Mouse (Mus musculus) natural killer cell, adult 2 months (primary cell): ENCODE measurements around the gene Gnb1.
"Not testable (repeated sequence)": the region's sequence is repeated elsewhere in the genome, so short reads cannot be mapped to it uniquely, and the experiment has no call there.

ENCODE experiments used
- DNase-seq, 2 experiments: peaks; one replicate each; pipeline ENCODE4 v3.0.0; 2022; ENCODE audit warnings: low spot score in 2 of 2

Gnb1 gene

DNA sequence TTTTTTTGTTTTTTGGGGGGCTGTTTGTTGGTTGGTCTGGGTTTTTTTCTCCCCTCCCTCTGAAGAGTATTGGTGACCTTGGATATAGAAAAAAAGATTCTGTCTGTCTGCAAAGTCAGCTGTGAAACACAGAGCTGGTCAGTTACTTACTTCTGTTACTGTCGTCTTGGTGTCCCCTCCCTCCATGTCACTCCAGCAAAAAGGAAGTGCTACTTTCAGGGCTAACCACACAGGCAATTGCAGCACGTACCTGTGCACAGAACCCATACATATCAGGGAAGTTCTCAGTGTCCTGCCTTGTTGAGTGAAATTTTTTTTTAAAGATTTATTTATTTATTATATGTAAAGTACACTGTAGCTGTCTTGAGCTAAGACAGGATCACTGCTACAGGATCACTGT lies 59.3 kb downstream of the Gnb1 start:
- peak in 1 of 2 experiments; percentile 3 for DNase-seq

DNA sequence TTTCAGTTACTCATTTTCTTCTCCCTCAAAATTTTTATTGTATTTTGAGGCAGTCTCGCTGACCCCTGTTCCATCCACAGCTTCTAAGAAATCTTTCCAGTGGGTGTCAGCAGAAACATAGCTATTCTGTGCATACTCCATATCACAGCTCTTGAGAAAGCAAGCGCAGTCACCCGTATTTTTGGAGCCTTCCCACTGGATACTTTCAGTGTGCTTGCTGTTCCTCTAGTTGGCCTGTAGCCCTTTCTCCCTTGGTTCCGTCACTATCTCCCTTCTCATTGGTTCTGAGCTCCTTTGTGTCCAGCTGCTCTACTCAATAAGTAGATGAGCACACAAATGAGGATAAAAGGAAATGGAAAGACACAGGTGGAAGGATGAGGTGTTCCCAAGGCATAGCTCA lies 59.9 kb downstream of the Gnb1 start:
- no peak for DNase-seq

DNA sequence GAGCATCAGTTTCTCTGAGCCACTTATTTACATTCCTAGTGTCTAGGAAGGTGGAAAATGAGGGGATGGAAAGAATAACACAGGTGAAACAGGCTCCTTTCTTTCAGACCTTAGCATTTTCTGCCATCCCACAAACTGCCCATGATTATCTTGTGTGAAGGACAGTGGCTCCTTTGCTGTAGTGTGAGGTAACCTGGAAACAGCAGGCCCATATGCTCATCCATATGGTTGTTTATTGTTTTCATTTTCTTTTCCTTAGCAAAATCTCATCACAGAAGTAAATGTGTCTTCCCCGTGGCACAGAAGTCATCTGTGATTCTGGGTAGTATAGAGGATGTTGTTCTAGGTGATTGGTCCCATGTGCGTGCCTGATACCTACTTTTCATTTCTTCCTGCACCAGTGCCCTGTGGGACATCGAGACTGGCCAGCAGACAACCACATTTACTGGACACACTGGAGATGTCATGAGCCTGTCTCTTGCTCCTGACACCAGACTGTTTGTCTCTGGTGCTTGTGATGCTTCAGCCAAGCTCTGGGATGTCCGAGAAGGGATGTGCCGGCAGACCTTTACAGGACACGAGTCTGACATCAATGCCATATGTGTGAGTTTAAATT lies 61.9 kb downstream of the Gnb1 start:
- no peak for DNase-seq

DNA sequence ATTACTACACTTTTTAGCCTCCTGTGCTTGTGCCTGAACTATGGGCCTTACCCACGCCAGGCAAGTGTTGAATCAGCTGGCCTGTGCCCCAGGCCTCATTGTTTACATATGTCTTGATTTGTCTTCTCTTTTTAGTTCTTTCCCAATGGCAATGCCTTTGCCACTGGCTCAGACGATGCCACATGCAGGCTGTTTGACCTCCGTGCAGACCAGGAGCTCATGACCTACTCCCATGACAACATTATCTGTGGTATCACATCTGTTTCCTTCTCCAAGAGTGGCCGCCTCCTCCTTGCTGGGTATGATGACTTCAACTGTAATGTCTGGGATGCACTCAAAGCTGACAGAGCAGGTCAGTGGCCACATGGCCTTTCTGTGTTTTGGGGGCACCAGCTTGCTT lies 63.7 kb downstream of the Gnb1 start:
- DNase-seq = no peak

DNA sequence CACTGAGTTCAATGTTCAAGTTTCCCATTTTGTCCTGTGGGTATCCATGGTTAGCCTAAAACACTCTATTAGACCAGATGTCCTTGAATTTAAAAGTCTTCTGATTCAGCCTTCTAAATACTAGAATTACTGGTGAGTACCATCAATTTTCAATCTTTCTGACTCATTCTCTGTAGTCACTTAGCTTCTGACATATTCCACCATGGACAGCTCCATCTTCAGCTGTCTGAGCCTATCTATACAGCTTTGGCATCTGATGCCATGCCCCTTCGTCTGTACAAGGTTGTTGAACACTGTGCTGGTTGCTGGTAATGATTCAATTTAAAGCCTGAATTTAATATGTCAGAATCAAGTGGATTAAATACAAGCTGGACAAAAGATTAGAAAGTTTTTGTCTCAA lies 64.3 kb downstream of the Gnb1 start:
- DNase-seq = no peak

DNA sequence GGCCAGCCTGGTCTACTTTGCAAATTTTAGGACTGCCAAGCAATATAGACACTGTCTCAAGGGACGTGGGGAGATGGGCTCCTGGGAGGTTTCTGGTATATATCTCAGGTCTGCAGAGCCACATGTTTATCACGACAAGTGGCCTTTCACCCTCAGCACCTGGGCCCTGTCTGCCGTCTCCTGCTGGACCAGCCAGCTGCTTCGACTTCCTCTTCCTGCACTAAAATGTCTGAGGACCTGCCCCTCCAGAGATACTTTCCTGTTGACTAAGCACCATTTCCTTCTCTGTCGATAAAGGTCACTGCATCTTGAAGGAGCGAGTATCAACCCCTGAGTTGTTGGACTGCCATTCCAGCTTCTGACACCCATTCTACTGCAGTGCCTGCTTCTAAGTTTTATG lies 68.3 kb downstream of the Gnb1 start:
- DNase-seq = peak in 1 of 2 experiments; percentile 13

DNA sequence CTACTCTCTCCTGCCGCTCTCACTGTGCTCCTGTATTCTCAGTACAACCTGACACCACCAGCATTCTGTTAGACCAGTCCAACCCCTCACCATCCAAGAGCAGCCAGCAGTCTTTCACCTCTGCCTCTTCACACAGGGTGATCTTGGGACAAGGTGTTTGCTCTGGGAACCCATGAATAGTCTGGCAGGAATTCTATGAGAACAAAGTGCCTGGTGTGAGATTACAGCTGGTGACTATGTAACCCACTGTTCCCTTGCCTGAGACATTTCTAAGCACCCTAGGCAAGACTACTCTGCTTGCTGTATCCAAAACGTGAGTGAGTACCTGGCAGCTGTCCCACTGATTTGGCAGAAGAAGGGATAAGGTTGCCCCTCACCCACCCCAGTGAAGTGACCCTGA lies 69.8 kb downstream of the Gnb1 start:
- DNase-seq = no peak

DNA sequence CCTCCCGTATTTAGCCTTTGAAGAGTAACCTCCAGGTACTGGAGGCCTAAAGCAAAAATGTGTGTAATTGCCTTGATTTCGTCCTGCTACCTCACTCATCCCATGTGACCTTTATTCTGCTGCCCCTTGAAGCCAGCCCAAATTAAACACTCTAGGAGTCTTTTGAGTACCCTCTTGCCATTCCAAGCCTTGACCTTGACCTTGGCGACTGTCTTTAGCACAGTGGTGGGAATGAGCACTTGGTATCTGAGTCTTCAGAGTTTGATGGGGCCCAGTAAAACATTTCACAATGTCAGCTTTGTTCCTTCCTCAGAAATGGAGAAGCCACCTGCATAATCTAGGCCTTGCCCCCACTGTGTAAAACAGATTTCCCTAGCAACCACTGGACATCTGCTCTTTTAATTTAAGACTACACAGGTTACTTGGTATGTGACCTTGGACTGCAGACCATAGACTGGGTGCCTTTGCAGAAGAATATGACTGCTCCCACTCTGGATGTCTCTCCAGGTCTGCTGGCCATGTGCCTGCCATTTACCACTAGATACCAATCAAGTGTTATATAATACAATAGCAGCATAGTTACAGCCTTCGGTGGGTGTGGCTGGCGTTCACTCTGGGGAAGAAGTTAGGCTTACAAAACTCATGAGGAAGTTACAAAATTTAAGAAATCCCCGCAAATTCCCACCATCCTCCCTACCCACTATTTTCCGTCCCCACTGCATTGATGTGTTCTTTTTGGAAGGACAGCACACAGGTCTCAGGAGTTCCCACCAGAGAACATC lies 70.7 kb downstream of the Gnb1 start, which contains the start of gene Nadk:
TSS of gene Nadk (plus strand) at position 718 of the 782 bp plus-strand sequence.
- peak; percentile 26 to 30 for DNase-seq

DNA sequence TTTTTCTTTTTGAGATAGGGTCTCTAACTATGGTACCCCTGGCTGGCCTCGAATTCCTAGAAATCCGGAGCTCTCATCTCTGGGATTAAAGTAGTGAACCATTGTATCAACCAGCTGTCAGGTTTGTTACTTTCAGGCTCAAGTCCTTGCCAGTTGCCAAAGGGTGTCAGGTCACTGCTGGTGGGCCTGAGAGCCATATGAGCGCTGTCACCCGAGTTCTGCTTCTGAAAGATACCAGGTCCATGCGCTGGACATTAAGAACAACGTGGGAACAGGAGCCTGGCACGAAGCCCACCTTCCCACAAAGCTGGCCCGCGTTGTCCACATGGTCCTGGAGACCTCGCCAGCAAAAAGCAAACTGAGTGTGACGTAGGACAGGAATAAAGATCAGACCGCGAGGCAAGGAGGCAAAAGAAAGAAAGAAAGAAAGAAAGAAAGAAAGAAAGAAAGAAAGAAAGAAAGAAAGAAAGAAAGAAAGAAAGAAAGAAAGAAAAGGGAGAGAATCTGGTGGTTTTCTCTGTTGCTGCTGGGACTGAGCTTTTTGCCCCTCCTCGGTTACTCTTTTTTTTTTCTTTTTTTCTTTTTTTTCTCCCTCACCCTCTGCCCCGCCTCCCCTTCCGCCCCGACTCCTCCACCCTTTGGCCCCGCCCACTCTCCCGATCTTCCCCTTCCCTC lies 71.7 kb downstream of the Gnb1 start:
- DNase-seq = peak in 1 of 2 experiments; percentile 18

DNA sequence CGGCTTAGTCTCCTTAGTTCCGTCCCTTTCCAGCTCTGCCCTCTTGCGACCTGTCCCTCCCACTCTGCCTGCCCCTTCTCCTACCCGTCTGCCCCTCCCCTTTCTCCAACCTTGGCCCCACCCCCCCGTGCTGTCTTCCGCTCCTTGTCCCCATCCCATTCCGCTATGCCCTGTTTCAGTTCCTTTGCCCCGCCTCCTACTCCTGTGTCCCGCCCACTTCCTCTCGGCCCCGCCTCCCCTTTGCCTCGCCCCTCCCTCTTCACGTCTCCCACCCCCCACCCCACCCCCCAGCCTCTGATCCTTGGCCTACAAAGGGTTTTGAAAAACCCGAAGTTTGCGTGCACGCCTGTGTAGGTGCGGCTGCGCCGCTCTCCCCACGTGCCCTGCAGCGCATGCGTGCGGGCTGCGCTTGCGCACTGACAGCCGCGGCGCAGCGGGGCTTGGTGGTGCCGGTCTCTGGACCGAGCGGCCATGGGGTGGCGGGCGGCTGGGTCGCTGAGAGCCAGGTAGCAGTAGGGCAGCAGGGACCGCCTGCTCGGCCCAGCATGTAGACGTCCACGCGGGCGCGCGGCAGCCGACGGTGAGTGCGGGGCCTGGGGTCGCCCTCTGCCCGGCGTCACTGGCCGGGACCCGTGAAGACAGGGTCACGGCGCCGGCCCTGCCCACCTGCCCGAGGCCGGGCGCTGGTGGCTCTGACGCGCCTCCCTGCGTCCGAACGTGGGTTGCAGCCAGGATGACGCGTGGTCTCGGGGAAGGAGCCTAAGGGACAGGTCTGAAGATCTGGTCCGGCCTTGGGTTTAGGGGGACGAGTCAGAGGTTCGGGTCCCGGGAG lies 72.5 kb downstream of the Gnb1 start:
- peak; percentile 97 to 98 for DNase-seq

DNA sequence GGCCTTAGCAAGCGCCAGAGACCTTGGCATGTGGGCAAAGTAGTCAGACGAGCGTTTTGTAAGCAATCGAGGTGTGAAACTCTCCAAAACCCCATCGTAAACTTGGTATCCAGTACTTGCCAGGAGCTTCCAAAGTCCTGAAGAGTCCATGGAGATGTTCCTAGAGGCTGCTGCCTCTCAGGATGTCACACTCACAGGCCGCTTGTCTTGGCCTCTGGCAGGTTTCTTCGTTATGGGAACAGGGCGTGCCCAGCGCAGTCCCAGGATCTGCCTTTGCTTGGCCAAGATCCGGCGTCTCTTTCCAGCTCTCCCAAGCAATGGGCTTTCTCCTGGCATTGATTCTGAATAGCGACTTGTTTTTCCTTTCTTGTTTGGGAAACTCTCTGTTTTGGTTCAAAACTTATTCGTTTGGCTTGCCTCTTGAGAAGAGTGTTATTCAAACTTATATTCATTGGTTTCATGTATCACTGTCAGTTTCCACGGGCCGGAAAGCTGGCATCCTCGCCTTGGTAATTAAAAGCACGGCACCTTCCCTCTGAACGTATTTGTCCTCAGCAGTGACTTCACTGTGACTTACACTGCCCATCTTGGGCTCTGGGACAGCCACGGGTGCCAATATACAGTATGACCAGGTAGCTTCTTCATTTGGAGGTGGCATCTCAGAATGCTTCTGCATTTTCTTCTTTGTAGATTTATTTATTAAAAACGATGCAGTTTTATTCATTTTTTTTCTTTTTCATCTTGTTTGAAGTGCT lies 73.3 kb downstream of the Gnb1 start:
- DNase-seq = no peak

DNA sequence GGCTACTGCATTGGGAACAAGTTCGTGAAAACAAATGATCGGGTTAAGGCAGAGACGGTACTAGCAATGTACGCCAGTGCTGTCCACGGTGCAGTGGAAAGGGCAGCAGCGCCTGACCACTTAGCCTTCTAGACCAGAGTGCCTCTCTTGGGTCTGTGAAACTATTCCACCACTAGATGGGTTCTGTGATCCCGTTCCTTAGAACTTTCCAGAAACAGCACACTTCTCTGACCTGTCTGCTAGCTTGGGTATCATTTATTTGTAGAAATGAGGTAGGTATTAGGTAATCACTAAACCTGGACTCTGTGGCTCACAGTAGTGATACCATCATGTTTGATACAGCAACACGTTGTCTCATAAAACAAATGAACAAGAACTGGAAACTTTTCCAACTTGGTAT lies 75.4 kb downstream of the Gnb1 start:
- DNase-seq = no peak

DNA sequence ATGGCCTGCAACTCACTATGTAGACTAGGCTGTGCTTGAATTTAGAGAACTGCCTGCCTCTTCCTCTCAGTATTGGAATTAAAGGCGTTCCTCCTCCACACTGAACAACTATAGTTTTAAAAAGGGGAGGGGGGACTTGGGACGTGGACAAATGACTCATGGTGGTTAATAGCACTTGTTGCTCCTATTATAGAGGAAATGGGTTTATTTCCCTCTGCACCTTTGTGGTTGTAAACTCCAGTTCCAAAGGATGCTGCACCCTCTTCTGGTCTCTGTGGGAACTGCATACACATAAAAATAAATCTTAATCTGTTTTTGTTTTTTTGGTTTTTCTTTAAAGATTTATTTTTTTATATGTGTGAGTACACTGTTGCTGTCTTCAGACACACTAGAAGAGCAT lies 77.0 kb downstream of the Gnb1 start:
- DNase-seq = peak; percentile 34 to 45

DNA sequence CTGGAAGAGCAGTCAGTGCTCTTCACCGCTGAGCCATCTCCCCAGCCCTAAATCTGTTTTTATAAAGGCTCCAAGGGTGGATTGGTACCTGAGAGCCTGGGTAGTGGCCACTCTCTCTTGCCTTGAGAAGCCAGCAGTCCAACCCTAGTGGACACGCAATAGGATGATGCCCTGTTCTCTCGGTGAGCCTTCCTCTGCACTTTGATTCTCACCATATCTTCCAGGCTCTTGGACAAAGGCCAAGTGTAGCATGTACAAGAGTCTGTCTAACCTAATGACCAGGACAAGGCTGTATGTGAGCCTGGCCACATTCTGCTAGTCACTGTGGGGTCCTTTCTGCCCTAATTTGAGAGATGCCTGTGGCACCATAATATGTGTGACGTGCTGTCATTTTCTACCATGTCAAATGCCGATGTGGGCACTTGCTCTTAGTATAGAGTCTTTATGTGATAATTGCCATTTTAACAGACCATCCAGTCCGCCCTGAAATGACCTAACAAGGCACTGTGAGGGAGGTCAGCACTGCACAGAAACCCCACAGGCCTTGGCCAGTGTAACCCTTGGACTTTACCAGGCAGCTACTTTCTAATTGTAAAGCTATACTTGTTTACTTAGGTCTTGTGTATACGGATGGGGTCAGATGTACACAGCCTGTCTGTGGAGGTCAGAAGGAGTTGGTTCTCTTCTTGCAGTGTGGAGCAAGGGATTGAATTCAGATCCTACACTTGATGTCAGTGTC lies 77.6 kb downstream of the Gnb1 start:
- DNase-seq = no peak

DNA sequence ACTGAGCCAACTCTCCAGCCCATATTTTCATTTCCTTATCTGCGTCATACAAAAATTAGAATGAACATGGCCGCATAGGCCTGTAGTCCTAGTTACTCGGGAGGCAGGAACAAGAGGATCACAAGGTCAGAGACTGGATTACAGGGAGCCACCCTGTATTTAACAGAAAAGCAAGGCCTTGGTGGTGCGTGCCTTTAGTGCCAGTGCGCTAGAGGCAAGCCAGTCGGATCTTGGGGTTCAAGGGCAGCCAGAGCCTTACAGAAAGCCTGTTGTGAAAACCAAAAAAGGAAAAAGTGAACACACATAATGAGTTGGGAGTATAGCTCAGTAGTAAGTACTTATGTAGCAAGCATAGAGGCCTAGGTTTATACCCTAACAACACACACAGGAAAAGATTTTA lies 78.7 kb downstream of the Gnb1 start:
- no peak for DNase-seq

DNA sequence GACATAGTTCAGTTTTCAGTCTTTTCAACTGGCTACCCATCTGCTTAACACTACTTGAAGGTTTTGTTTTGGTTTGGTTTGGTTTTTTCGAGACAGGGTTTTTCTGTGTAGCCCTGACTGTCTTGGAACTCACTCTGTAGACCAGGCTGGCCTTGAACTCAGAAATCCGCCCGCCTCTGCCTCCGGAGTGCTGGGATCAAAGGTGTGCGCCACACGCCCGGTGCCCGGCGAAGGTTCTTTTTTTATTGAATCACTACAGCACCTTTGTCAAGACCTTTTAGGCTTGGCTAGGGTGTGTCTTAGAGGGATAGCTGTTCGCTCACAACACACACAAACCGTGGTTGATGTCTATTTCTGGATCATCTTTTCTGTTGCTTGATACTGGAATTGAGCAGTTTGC lies 79.2 kb downstream of the Gnb1 start:
- not testable (repeated sequence) for DNase-seq

DNA sequence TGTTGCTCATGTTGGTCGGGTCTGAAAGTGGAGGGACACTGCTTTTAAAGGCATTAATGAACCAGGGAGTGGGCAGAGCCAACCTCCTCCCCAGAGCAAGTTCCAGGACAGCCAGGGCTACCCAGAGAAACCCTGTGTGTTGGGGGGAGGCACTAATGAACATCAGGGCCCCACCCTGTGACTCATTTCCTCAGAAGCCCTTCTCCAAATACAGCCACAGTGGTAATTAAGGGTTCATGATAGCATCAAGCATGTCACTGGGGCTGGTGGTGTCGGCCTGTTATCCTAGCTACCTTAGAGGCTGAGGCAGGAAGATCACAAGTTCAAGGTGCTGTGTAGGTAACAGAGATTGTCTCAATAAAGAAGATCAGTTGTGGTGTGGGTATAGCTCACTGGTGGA lies 80.3 kb downstream of the Gnb1 start:
- peak; percentile 12 to 28 for DNase-seq

DNA sequence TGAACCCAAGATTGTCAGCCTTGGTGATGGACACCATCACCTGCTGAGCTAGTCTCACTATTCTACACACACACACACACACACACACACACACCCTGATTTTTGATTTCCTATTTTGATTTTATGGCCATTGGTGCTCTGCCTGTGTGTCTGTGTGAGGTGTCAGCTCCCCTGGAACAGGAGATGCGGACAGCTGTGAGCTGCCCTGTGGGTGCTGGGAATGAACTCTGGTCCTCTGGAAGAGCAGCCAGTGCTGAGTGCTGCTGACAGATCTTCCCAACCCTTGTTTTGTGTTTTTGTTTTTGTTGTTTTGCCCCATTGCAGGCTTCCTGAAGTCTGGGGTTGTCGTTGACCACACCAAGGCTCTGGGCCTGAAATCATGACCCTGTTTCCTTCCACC lies 82.0 kb downstream of the Gnb1 start:
- no peak for DNase-seq

DNA sequence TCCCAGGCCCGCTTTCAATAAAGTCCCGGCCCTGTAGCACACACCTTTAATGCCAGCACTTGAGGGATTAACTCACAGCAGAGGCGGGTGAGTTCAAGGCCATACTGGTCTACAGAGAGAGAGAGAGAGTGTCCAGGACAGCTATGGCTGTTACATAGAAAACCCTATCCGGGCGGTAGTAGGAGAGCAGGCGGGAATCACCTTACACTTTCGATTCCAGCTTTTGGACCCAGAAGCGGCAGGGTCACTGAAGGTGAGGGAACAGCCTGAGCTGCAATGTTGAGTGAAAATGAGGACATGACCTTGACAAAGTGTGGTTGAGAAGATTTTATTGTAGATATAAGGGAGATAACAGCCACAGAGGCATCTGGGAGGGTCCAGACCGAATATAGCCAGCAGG lies 82.7 kb downstream of the Gnb1 start:
- DNase-seq = no peak

DNA sequence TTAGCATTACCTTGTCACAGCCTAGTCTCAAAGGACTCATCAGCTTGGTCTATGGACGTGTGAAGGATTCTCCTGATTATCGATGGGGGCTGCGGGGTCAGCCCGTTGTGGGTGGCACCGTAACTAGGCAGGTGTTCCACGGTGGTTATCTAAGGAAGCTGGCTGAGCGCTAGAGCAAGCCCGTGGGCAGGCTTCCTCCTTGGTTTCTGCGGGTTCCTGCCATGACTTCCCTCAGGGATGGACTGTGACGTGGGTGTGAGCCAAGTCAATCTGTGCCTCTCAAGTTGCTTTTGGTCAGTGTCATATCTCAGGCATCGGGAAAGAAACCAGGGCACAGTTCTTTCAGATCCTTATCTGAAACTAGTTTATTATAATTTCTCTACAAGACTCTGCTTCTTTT lies 83.8 kb downstream of the Gnb1 start:
- DNase-seq = no peak

DNA sequence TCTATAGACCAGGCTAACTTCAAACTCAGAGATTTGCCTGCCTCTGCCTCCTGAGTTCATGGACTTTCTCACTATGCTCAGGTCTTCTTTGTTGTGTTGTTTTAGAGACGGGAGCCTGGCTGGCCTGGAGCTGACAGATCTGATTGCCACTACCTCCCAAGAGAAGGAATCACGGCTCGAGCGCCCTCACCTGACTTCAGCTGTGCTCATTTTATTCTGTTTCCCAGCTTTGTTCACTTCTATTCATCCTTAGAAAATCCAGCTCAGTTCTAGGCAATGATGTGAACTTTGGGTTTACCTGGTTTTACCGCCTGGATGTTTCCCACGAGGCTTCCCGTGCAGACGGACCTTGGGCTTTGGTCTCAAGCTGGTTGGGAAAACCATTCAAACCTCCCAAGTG lies 84.4 kb downstream of the Gnb1 start:
- no peak for DNase-seq
